In genomic region chr5:21646133-21646491, GRCm38 (mm10) we compare ENCODE assay signal across 8 mouse cellular contexts. TPM values are rescaled to one million over a fixed set of nuclear protein-coding genes. Genes with fewer than 3 reads are reported as not detected.
DNase-seq lines count a peak whose midpoint lies in the region; ATAC-seq and TF ChIP-seq lines count a peak whose summit lies in the region.

No protein-coding gene starts in this region.

- H3K4me2 ChIP-seq in forebrain, embryonic 11.5 days (ENCODE audit: low read depth, low read length, severe bottlenecking) = peak overlapping the region; percentile 81
- H3K4me2 ChIP-seq in liver, embryonic 14.5 days (ENCODE audit: low read depth) = peak overlapping the region; percentile 83

- H3K9me3 ChIP-seq in heart, embryonic 10.5 days = no peaks in the 10 kb centered on the region
- no peaks in the 10 kb centered on the region for H3K9me3 ChIP-seq in forebrain, embryonic 11.5 days (ENCODE audit: control insufficient read depth, low read length)
- no peaks in the 10 kb centered on the region for H3K9me3 ChIP-seq in liver, embryonic 14.5 days (ENCODE audit: control insufficient read depth, low read length)

- no peak for TF ChIP-seq CTCF in C2C12 (IDR thresholded peaks at IDR 0.05; ENCODE audit: control insufficient read depth, insufficient read depth, insufficient read length)
- no peak for TF ChIP-seq CTCF in liver, embryonic 14.5 days (IDR thresholded peaks at IDR 0.05; ENCODE audit: low read depth)

- no peak for ATAC-seq in forebrain, embryonic 11.5 days (replicated peaks; ENCODE audit: low FRiP score)
- ATAC-seq in liver, embryonic 14.5 days (ENCODE audit: insufficient read depth) = no peak

- H3ac ChIP-seq in C2C12 (ENCODE audit: control insufficient read depth, insufficient read length, low read depth) = peak overlapping the region; percentile 95

- peak overlapping the region; percentile 91 for H3K9ac ChIP-seq in forebrain, embryonic 11.5 days (ENCODE audit: low read length)
- H3K9ac ChIP-seq in liver, embryonic 14.5 days (replicated peaks) = peak overlapping the region; percentile 81

- intact Hi-C loops in heart, postnatal 36 days (cut with DNase I) = no loop called here
- intact Hi-C loops in gastrocnemius, postnatal 36 days (cut with DNase I) = no loop called here

- DNase-seq in heart, embryonic 10.5 days (ENCODE audit: low spot score) = no peak
- DNase-seq in heart, postnatal 36 days = no peak
- no peak for DNase-seq in forebrain, embryonic 11.5 days (ENCODE audit: low spot score)
- DNase-seq in liver, embryonic 14.5 days (ENCODE audit: low read depth in 3 of 3, low spot score in 3 of 3) = no peak
- no peak for DNase-seq in cerebellum, postnatal 10 days
- DNase-seq in gastrocnemius, postnatal 36 days = no peak
- DNase-seq in adrenal gland, adult 8-10 months = no peak

- peaks cover 31% of the 10 kb centered on the region for H3K36me3 ChIP-seq in heart, embryonic 10.5 days
- peaks cover 24% of the 10 kb centered on the region for H3K36me3 ChIP-seq in C2C12 (ENCODE audit: control insufficient read depth, insufficient read depth)
- H3K36me3 ChIP-seq in forebrain, embryonic 11.5 days (ENCODE audit: control insufficient read depth, insufficient read depth, low read length) = peaks cover 5% of the 10 kb centered on the region; the same call in 1 of the 2 replicates
- H3K36me3 ChIP-seq in liver, embryonic 14.5 days (replicated peaks; ENCODE audit: control insufficient read depth, insufficient read depth, low read depth) = no peaks in the 10 kb centered on the region; the same call in none of the 2 replicates

- H3K4me3 ChIP-seq in heart, embryonic 10.5 days = peak overlapping the region; percentile 75
- H3K4me3 ChIP-seq in C2C12 (ENCODE audit: insufficient read depth, poor library complexity, severe bottlenecking) = peak overlapping the region; percentile 64
- peak overlapping the region; percentile 84 for H3K4me3 ChIP-seq in forebrain, embryonic 11.5 days (ENCODE audit: low read depth, low read length)
- H3K4me3 ChIP-seq in liver, embryonic 14.5 days (ENCODE audit: insufficient read depth in 1 of 2, low read depth in 2 of 2, low read length in 2 of 2) = peak overlapping the region; percentile 78 to 82

- H3K4me1 ChIP-seq in heart, embryonic 10.5 days = peaks cover 18% of the 10 kb centered on the region; the same call in 1 of the 2 replicates
- H3K4me1 ChIP-seq in forebrain, embryonic 11.5 days (replicated peaks; ENCODE audit: control insufficient read depth, insufficient read depth, low read length) = no peaks in the 10 kb centered on the region
- peaks cover 11 to 13% of the 10 kb centered on the region in 2 experiments for H3K4me1 ChIP-seq in liver, embryonic 14.5 days (replicated peaks; ENCODE audit: control insufficient read depth in 2 of 2, insufficient read depth in 2 of 2, low read length in 1 of 2)

- H3K79me2 ChIP-seq in C2C12 (ENCODE audit: control insufficient read depth, insufficient read depth) = peaks cover 15% of the 10 kb centered on the region

- peaks cover 4% of the 10 kb centered on the region; the same call in 1 of the 2 replicates for H3K27me3 ChIP-seq in heart, embryonic 10.5 days (ENCODE audit: insufficient read depth, poor library complexity, severe bottlenecking)
- no peaks in the 10 kb centered on the region for H3K27me3 ChIP-seq in C2C12 (ENCODE audit: control insufficient read depth, insufficient read depth, insufficient read length)
- no peaks in the 10 kb centered on the region for H3K27me3 ChIP-seq in forebrain, embryonic 11.5 days (ENCODE audit: control insufficient read depth, insufficient read depth, low read length)
- H3K27me3 ChIP-seq in liver, embryonic 14.5 days (ENCODE audit: control insufficient read depth, insufficient read depth, low read length) = no peaks in the 10 kb centered on the region; the same call in 1 of the 2 replicates

- WGBS in heart, embryonic 10.5 days = under 1% methylated on average over 25 of the region's 25 CpGs
- WGBS in forebrain, embryonic 11.5 days = under 1% methylated on average over 25 of the region's 25 CpGs
- 1% methylated on average over 25 of the region's 25 CpGs for WGBS in liver, embryonic 14.5 days (ENCODE audit: insufficient replicate concordance)

- peaks cover 9% of the 10 kb centered on the region for H3K79me3 ChIP-seq in C2C12 (ENCODE audit: low read depth)

- TF ChIP-seq EP300 in liver, embryonic 14.5 days (IDR thresholded peaks at IDR 0.05; ENCODE audit: low read depth) = no peak

- peak overlapping the region; percentile 86 for H3K27ac ChIP-seq in heart, embryonic 10.5 days
- peak overlapping the region; percentile 90 for H3K27ac ChIP-seq in forebrain, embryonic 11.5 days (ENCODE audit: low read depth, low read length)
- H3K27ac ChIP-seq in liver, embryonic 14.5 days = peak overlapping the region; percentile 52

TF ChIP-seq in C2C12, 6 proteins besides CTCF, POLR2A, EP300 and RAD21:
- no peak for TF ChIP-seq MAX (IDR thresholded peaks at IDR 0.05)
- no peak for TF ChIP-seq FOSL1 (IDR thresholded peaks at IDR 0.05; ENCODE audit: insufficient read depth, low read length, poor library complexity, severe bottlenecking)
- no peak for TF ChIP-seq MYOD1 (IDR thresholded peaks at IDR 0.05; ENCODE audit: control insufficient read depth, insufficient read length, low read depth)
- TF ChIP-seq MYOG (IDR thresholded peaks at IDR 0.05; ENCODE audit: control insufficient read depth, extremely low read depth, insufficient read length) = no peak
- no peak for TF ChIP-seq CEBPB (IDR thresholded peaks at IDR 0.05; ENCODE audit: low read depth)
- no peak for TF ChIP-seq USF1 (IDR thresholded peaks at IDR 0.05; ENCODE audit: low read depth)

RNA-seq across cellular contexts. Expression of gene Armc10, which starts 0.5 kb away (rescaled TPM):
- 23.0 and 32.8 TPM in 2 replicates for polyA plus RNA-seq in heart, embryonic 10.5 days (2016; fragmentation: Nextera tagmentation; extraction: Ambion mirVana)
- 1 to 10 TPM; 8.1 to 9.5 TPM for total RNA-seq in heart, postnatal 36 days (2021)
- polyA plus RNA-seq in C2C12 (2012; fragmentation: generic; extraction: Trizol) = 13.3 TPM
- 93.1 and 93.2 TPM in 2 replicates for polyA plus RNA-seq in forebrain, embryonic 11.5 days (2014; fragmentation: Nextera tagmentation; extraction: Ambion mirVana)
- 7.2 and 9.0 TPM in 2 replicates for polyA plus RNA-seq in liver, embryonic 14.5 days (2012; rRNA removed)
- 7.2 and 7.4 TPM in 2 replicates for polyA plus RNA-seq in liver, embryonic 14.5 days (2014; fragmentation: Nextera tagmentation; extraction: Ambion mirVana)
- total RNA-seq in gastrocnemius, postnatal 36 days (2021) = 1 to 10 TPM; 2.6 to 4.3 TPM
- total RNA-seq in adrenal gland, adult 8-10 months (2022) = 10 to 100 TPM; 21.3 to 23.2 (median 21.4) TPM

RNA-seq across cellular contexts. Expression of gene Fbxl13, which starts 0.7 kb away (rescaled TPM):
- polyA plus RNA-seq in heart, embryonic 10.5 days (2016; fragmentation: Nextera tagmentation; extraction: Ambion mirVana) = 0.22 and 0.26 TPM in 2 replicates
- not detected for total RNA-seq in heart, postnatal 36 days (2021)
- polyA plus RNA-seq in C2C12 (2012; fragmentation: generic; extraction: Trizol) = 0.07 TPM
- 0.15 TPM in 1 of 2 replicates, not detected in the other for polyA plus RNA-seq in forebrain, embryonic 11.5 days (2014; fragmentation: Nextera tagmentation; extraction: Ambion mirVana)
- 0.08 and 0.14 TPM in 2 replicates for polyA plus RNA-seq in liver, embryonic 14.5 days (2012; rRNA removed)
- polyA plus RNA-seq in liver, embryonic 14.5 days (2014; fragmentation: Nextera tagmentation; extraction: Ambion mirVana) = 0.05 and 0.24 TPM in 2 replicates
- under 1 TPM in 1 of 2 experiments, not detected in 1; 0.12 TPM for total RNA-seq in gastrocnemius, postnatal 36 days (2021)
- total RNA-seq in adrenal gland, adult 8-10 months (2022) = under 1 TPM in 3 of 4 experiments, not detected in 1; 0.19 to 0.52 (median 0.21) TPM

RNA-seq across cellular contexts. Expression of gene Napepld, which starts 55.1 kb away (rescaled TPM):
- polyA plus RNA-seq in heart, embryonic 10.5 days (2016; fragmentation: Nextera tagmentation; extraction: Ambion mirVana) = 3.1 and 3.7 TPM in 2 replicates
- 1 to 10 TPM; 4.3 to 5.4 TPM for total RNA-seq in heart, postnatal 36 days (2021)
- 0.50 TPM for polyA plus RNA-seq in C2C12 (2012; fragmentation: generic; extraction: Trizol)
- 17.9 and 20.3 TPM in 2 replicates for polyA plus RNA-seq in forebrain, embryonic 11.5 days (2014; fragmentation: Nextera tagmentation; extraction: Ambion mirVana)
- polyA plus RNA-seq in liver, embryonic 14.5 days (2012; rRNA removed) = 1.3 TPM in 2 replicates
- polyA plus RNA-seq in liver, embryonic 14.5 days (2014; fragmentation: Nextera tagmentation; extraction: Ambion mirVana) = 1.8 TPM in 2 replicates
- 1 to 10 TPM; 8.8 to 9.9 TPM for total RNA-seq in gastrocnemius, postnatal 36 days (2021)
- total RNA-seq in adrenal gland, adult 8-10 months (2022) = 10 to 100 TPM; 43.1 to 64.5 (median 46.1) TPM
